ENCODE assay signal across 8 mouse cellular contexts in genomic region chr7:80825843-80826403, GRCm38 (mm10). TPM values are rescaled to one million over a fixed set of nuclear protein-coding genes. Genes with fewer than 3 reads are reported as not detected.
DNase-seq lines count a peak whose midpoint lies in the region; ATAC-seq lines count a peak whose summit lies in the region.
"Had no signal": no experiment of that assay in that cellular context is flagged by ENCODE, and none has a peak within 500 bp of the region (broad histone marks: within the 10 kb centered on the region; RNA-seq: fewer than 3 reads in every experiment).

TSS of gene Iqgap1 (minus strand) at chr7:80825974.

- ATAC-seq in embryonic facial prominence, embryonic 11.5 days (replicated peaks; ENCODE audit: insufficient number of reproducible peaks, low FRiP score, low TSS enrichment, low read depth) = no peak
- no peak for ATAC-seq in heart, embryonic 16.5 days (replicated peaks; ENCODE audit: extremely low read depth, insufficient read depth, low FRiP score)
- ATAC-seq in neural tube, embryonic 13.5 days (ENCODE audit: low read depth) = no peak

- H3K27ac ChIP-seq in embryonic facial prominence, embryonic 11.5 days (replicated peaks; ENCODE audit: low read depth, low read length) = no peak within 1 kb of the TSS
- no peak within 1 kb of the TSS for H3K27ac ChIP-seq in heart, embryonic 16.5 days (ENCODE audit: low read length)
- H3K27ac ChIP-seq in neural tube, embryonic 13.5 days (replicated peaks) = no peak within 1 kb of the TSS
- H3K27ac ChIP-seq: liver, embryonic 14.5 days had no signal

- no peak for DNase-seq in thymus, postnatal 0 days (ENCODE audit: low spot score)
- no peak for DNase-seq in thymus, postnatal 25 days
- no peak for DNase-seq in embryonic facial prominence, embryonic 11.5 days (ENCODE audit: low spot score)
- DNase-seq in left cerebral cortex, postnatal 4 days = no peak
- no peak for DNase-seq in T-cell, adult 2 months (ENCODE audit: low spot score)

- H3K36me3 ChIP-seq in embryonic facial prominence, embryonic 11.5 days (replicated peaks; ENCODE audit: control insufficient read depth, insufficient read depth, low read depth, low read length) = no peaks in the 10 kb centered on the region
- no peaks in the 10 kb centered on the region for H3K36me3 ChIP-seq in heart, embryonic 16.5 days (ENCODE audit: control insufficient read depth, insufficient read depth)
- H3K36me3 ChIP-seq in neural tube, embryonic 13.5 days = no peaks in the 10 kb centered on the region

- no peak within 1 kb of the TSS for H3K4me2 ChIP-seq in embryonic facial prominence, embryonic 11.5 days (ENCODE audit: low read depth, low read length)
- no peak within 1 kb of the TSS for H3K4me2 ChIP-seq in heart, embryonic 16.5 days (ENCODE audit: low read depth, low read length)
- no peak within 1 kb of the TSS for H3K4me2 ChIP-seq in neural tube, embryonic 13.5 days

- intact Hi-C loops in left cerebral cortex, postnatal 4 days (cut with DNase I) = no loop called here

- no peaks in the 10 kb centered on the region for H3K27me3 ChIP-seq in embryonic facial prominence, embryonic 11.5 days (ENCODE audit: control insufficient read depth, insufficient read depth, low read length)
- H3K27me3 ChIP-seq in heart, embryonic 16.5 days (ENCODE audit: control insufficient read depth, insufficient read depth, low read length) = no peaks in the 10 kb centered on the region
- H3K27me3 ChIP-seq in neural tube, embryonic 13.5 days = no peaks in the 10 kb centered on the region

- WGBS in embryonic facial prominence, embryonic 11.5 days = 64% methylated on average over 11 of the region's 11 CpGs
- 66% methylated on average over 11 of the region's 11 CpGs for WGBS in heart, embryonic 16.5 days
- 78% methylated on average over 11 of the region's 11 CpGs for WGBS in neural tube, embryonic 13.5 days

- H3K9me3 ChIP-seq in embryonic facial prominence, embryonic 11.5 days (replicated peaks; ENCODE audit: control insufficient read depth, low read length) = no peaks in the 10 kb centered on the region
- no peaks in the 10 kb centered on the region for H3K9me3 ChIP-seq in heart, embryonic 16.5 days (replicated peaks; ENCODE audit: control insufficient read depth, low read length)
- no peaks in the 10 kb centered on the region for H3K9me3 ChIP-seq in neural tube, embryonic 13.5 days

- no peaks in the 10 kb centered on the region for H3K4me1 ChIP-seq in embryonic facial prominence, embryonic 11.5 days (ENCODE audit: control insufficient read depth, insufficient read depth, low read length)
- H3K4me1 ChIP-seq in heart, embryonic 16.5 days (ENCODE audit: control insufficient read depth, insufficient read depth, low read length) = peaks cover 10% of the 10 kb centered on the region
- H3K4me1 ChIP-seq in neural tube, embryonic 13.5 days (replicated peaks) = no peaks in the 10 kb centered on the region

- no peak within 1 kb of the TSS for H3K4me3 ChIP-seq in embryonic facial prominence, embryonic 11.5 days (ENCODE audit: low read depth, low read length)
- no peak within 1 kb of the TSS for H3K4me3 ChIP-seq in heart, embryonic 16.5 days (ENCODE audit: low read length)
- no peak within 1 kb of the TSS for H3K4me3 ChIP-seq in neural tube, embryonic 13.5 days

- H3K9ac ChIP-seq in embryonic facial prominence, embryonic 11.5 days (replicated peaks; ENCODE audit: low read length) = no peak within 1 kb of the TSS
- no peak within 1 kb of the TSS for H3K9ac ChIP-seq in heart, embryonic 16.5 days (ENCODE audit: low read length)
- H3K9ac ChIP-seq in neural tube, embryonic 13.5 days = no peak within 1 kb of the TSS
- H3K9ac ChIP-seq: liver, embryonic 14.5 days had no signal

RNA-seq across cellular contexts. Expression of gene Iqgap1, which starts in this region (rescaled TPM):
- 87.5 and 104 TPM in 2 replicates for polyA plus RNA-seq in thymus, postnatal 0 days (2015; fragmentation: Nextera tagmentation; extraction: Ambion mirVana)
- 30.4 and 32.6 TPM in 2 replicates for polyA plus RNA-seq in embryonic facial prominence, embryonic 11.5 days (2014; fragmentation: Nextera tagmentation; extraction: Ambion mirVana)
- 49.0 and 51.6 TPM in 2 replicates for polyA plus RNA-seq in heart, embryonic 16.5 days (2015; fragmentation: Nextera tagmentation; extraction: Ambion mirVana)
- 10 to 100 TPM; 40.9 to 43.2 TPM for total RNA-seq in left cerebral cortex, postnatal 4 days (2021)
- polyA plus RNA-seq in neural tube, embryonic 13.5 days (2015; fragmentation: Nextera tagmentation; extraction: Ambion mirVana) = 19.7 and 22.3 TPM in 2 replicates
